Mouse (Mus musculus) liver, postnatal 0 days (tissue): ENCODE results near the gene Myo1g.

Source experiments
- CTCF ChIP-seq: sonication (generic); IDR thresholded peaks from 2 replicates; pipeline ENCODE4 v1.5.1; 2016; ENCODE audit warnings: antibody characterized with exemption, low read depth
- EP300 ChIP-seq: IDR thresholded peaks from 2 replicates; pipeline ENCODE4 v1.6.1; 2016; ENCODE audit warnings: antibody characterized with exemption, low read depth, mild to moderate bottlenecking

- TF ChIP-seq CTCF (no peak), EP300 (no peak)
Measured at GRCm38 (mm10) chr11:6524165-6524879, 3.6 kb upstream of the Myo1g start.
